Mouse (Mus musculus): ENCODE results near the gene Ppp2r5d. TPM values are rescaled to one million over a fixed set of nuclear protein-coding genes. Genes with fewer than 3 reads are reported as not detected.
A peak's percentile ranks its signal among the peaks of the same experiment; 100 is the strongest.

Gene Ppp2r5d
- total RNA-seq, 2 experiments from 2014 or later, result 26.9 to 29.1 TPM

DNA sequence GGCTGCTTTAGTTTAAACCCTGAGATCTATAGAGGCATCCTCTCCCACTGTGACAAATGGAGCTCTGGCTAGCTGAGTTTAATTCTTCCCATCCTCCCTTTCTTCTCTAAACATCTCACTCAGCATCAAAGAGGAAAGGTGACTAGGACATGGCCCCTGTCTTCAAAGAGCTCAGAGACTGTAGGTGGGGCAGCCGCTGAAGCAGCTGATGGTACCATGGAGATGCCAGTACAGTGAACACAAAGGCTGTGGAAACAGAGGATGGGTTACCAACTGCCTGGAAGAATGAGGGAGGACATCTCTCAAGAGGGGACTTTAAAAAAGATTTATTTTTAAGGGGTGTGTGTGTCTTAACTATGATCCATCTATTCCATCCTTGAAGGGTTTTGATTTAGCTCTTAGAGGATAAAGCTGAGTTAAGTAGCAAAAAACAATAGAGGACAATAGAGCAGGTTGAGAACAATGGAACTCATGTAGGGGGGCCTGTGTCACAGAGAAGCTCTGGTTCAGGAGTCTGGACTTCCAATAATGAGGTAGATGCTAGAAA, 10.3 kb downstream of the Ppp2r5d start:
- intact Hi-C loops (cut with DNase I; ENCODE audit: low total_unique reads), result no loop called here
- DNase-seq, result no peak

DNA sequence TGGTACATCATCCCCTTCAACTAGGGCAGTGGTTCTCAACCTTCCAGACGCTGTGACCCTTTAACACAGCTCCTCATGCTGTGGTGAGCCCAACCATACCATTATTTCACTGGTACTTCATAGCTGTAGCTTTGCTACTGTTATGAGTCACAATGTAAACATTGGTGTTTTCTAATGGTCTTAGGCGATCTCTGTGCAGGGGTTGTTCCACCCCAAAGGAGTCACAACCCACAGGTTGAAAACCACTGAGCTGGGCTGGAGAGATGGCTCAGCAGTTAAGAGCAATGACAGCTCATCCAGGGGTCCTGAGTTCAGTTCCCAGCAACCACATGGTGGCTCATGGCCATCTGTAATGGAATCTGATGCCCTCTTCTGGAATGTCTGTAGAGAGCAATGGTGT, 13.5 kb downstream of the Ppp2r5d start:
- no peak for DNase-seq

DNA sequence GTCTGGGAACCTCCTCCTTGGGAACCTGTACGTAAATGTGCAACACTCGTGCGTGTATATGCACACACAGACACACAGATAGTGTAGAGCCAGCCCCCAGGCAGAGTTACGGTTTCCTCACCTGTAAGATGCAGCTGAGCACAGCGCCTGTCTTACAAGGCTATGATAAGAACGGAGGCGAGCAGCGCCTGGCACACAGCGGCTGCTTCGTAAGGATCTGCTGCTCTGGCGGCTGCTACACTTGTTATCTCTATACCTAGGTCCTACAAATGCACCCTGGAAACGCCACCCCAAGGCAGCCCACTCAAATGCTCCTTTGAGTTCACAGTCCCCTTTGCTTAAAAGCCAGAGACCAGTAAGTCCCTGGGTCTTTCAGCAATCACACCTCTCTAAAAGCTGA, 14.2 kb downstream of the Ppp2r5d start:
- intact Hi-C loops (cut with DNase I; ENCODE audit: low total_unique reads), result no loop called here
- DNase-seq, result no peak

More for the DNA sequence above, 13.5 kb downstream of the Ppp2r5d start:
- intact Hi-C loops (cut with DNase I; ENCODE audit: low total_unique reads), result no loop called here

DNA sequence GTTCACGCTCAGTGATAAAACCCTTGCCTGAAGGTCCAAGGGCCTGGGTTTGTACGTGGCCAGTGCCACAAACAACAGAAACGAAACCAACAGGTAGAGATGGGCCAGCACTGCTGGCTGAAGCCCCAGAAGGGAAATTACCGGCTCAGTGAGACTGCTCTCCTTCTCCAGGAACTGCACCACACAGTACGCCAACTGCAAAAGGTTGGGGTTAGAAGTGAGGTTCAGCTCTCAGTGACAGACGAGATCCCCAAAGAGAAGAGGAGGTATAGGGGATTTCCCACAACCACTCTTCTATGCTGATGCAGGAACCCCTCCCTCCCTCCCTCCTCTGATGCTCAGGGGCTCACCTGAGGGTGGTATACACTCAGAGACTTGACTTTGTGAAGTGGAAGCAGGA, 19.0 kb downstream of the Ppp2r5d start:
- intact Hi-C loops (cut with DNase I; ENCODE audit: low total_unique reads), result no loop called here
- DNase-seq, result no peak

DNA sequence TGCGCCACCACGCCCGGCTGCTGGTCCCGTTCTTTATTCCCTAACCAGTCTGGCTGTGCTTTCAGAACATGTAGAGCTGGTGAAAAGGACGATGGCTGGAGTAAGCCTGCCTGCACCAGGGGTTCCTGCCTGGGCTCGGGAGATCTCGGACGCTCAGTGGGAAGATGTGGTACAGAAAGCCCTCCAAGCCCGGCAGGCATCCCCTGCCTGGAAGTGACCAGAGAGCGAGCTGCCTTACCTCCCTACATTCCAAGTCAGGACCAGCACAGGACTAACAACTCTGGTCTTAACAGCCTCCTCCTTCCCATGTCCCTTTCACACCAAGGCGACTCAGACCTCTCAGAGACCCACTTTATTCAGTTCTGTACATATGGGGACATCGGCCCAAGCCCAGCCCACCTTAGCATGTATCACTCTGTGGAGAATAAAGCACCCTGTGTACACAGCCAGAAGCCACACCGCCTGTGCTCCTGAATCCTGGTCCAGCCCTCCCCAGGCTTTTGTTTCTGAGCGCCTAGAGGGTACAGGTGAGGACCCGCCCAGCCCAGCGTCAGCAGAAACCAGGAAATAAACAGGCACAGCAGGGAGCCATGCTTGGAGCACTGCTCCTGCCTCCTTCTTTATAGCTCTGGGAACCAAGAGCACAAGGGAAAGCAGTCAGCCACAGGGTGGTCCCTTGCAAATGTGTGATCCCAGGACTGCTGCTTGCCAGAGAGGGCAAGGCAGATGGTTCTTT, 22.1 kb downstream of the Ppp2r5d start:
- DNase-seq, result no peak
- intact Hi-C loops (cut with DNase I; ENCODE audit: low total_unique reads), result no loop called here

DNA sequence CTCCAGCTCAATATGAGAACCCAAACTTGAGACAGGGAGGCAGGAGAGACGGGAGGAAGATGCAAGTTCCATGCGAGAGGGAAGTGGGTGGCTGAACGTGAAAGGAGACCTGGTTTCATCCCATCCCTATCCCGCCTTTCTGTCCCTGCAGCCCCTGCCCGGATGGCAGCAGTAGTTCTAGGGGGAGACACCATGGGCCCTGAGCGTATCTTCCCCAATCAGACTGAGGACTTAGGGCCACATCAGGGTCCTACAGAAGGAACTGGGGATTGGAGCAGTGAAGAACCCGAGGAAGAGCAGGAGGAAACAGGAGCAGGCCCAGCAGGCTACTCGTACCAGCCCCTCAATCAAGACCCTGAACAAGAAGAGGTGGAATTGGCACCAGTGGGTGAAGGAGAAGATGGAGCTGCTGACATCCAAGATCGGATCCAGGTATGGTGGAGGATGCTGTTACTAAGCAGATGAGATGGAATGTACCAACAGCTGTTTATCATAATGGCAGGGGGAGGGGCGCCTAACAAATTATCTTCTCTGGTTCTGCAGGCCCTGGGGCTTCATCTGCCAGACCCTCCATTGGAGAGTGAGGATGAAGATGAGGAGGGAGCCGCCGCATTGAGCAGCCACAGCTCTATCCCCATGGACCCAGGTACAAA, 23.3 kb downstream of the Ppp2r5d start:
- intact Hi-C loops (cut with DNase I; ENCODE audit: low total_unique reads), result no loop called here
- DNase-seq, result no peak

DNA sequence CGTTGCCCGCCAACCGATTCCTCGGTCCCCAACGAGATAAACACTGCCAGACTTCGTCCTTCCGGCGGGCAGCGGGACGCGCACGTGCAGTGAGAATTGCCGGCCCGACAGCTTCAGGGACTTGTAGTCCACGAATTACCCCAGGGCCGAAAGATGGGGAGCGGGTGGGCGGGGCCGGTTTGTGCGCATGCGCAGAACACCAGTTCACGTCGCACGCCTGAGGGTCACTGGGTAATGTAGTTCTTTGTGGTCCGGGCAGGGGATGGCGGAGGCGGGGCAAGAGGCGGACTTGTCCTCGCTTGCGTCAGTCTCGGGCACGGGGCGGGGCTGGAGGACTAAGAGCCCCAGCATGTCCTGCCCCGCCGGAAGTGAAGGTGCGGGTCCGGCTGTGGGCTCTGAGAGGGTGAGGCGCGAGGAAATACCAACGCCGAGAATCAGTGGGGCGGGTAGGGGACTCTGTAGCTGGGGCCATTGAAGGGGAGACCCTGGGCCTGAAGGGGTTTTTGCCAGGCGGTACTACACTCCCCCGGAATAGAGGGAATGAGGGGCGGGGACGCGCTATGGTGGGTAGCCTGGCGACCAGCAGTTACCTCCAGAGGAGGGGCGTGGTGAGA, 24.0 kb downstream of the Ppp2r5d start, which contains the start of gene Klhdc3:
Gene Klhdc3, minus strand, starts transcription at position 155 of the 614 bp plus-strand sequence.
- intact Hi-C loops (cut with DNase I; ENCODE audit: low total_unique reads), result no loop called here
- DNase-seq, result peak; percentile 99

DNA sequence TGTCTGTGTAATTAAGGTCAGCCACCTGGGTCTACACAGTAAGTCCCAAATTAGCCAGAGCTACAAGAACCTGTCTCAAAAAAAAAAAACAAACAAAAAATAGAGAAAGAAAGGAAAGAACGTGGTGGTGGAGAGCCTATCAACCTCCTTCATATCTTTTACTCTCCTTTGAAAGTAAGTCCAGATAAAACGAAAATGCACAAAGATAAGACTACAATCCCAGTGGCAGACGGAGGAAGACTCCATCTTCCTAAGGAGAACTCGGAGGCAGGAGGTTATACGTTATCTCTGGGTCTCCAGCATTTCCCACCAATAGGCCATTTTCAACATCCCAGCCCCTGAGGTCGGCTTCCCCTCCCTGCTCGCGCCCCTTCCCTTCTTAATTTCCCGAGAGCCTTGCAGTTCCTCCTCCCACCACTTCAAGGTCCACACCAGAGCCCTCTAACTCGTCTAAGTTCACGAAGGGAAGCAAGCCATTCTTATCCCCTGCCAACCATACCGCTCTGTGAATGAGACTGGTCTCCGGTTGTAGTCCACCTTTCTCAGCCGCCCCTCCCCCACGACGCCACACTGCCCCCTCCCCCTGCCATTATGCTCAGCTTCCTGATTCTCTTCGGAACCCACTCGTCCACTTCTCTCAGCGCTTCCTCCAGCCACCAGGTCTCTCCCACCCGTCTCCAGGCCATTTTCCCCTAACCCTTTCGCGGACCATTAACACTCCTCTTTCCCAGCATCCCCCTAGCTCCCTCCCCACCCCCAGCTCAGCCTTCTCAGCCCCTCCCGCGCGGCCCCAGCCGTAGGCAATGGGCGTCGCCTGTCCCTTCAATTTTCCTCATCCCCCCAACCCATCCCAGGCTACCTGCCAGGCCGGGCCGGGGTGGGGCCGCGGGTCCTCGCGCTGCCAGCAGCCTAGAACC, 24.8 kb downstream of the Ppp2r5d start:
- intact Hi-C loops (cut with DNase I; ENCODE audit: low total_unique reads), result no loop called here
- DNase-seq, result peak; percentile 61

DNA sequence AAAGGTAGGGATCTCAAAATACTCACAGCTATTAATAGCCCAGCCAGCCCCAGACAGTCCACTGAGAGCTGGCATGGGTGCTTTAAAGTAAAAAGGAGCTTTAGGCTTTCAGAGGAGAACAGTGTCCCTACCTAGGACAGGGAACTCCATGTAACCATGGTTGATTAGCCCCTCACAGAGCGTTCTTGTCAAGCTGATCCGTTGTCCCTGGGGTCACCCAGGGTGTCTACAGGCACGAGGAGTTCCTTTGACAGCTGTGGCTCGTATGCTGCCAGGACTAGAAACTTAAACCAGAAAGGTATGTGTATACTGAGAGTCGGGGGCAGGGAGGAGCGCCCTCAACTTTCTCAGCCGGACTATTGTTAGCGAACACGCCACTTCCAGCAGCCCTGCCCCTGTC, 26.0 kb downstream of the Ppp2r5d start:
- intact Hi-C loops (cut with DNase I; ENCODE audit: low total_unique reads), result no loop called here
- peak; percentile 42 for DNase-seq

DNA sequence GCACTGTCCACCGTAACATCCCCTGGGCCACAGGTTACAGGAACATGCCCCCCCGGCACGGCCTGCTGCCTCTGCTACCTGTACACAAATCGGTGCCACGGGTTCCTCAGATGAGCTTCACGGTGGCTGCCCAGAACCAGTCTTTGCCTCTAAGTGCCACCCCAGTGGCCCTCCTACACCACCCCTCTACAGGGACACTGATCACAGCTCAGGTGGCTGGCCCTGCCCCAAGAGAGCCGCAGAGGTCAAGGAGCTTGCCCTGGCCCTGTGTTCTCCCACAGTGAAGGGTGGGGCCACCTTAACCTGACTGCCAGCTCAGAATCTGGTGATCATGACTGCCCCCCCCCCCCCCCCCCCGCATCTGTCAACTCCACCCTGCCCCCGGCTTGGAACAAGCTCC, 26.5 kb downstream of the Ppp2r5d start, which contains the start of gene Mea1:
Gene Mea1, plus strand, starts transcription at position 378 of the 400 bp plus-strand sequence.
- intact Hi-C loops (cut with DNase I; ENCODE audit: low total_unique reads), result no loop called here
- peak; percentile 71 for DNase-seq

DNA sequence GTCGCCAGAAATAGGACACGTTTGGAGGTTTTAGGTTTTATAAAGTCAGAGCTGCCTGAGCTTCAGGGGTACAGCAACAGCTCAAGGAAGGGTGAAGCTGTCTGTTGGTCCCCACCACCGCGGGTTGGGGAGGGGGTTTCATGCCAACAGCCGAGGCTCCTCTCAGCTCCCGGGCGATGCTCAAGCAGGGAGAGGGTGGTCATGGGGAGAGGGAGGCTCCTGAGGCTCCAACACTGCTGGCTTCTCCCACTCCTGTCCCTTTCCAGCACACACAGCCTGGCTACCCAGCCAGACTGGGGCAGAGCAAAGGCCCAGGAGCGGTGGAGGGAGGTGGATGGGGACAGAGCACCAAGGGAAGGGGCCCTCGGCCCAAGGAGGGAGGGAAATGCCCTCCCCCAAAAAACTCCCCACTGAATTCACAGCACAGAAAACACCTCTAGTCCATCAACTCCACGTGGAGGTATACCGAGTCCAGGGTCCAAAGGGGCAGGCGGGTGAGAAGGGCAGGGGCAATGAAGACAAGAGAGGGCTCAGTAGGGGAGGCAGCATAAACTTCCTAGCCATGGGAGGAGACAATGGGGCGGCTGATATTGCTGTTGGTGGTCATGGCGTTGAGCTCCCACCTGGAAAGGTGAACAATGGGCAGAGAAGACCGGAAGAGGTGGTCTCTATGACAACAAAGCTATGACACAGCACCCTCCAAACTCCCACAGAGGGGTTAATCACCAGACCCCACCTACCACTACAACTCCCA, 30.2 kb downstream of the Ppp2r5d start:
- intact Hi-C loops (cut with DNase I; ENCODE audit: low total_unique reads), result no loop called here
- DNase-seq, result no peak

DNA sequence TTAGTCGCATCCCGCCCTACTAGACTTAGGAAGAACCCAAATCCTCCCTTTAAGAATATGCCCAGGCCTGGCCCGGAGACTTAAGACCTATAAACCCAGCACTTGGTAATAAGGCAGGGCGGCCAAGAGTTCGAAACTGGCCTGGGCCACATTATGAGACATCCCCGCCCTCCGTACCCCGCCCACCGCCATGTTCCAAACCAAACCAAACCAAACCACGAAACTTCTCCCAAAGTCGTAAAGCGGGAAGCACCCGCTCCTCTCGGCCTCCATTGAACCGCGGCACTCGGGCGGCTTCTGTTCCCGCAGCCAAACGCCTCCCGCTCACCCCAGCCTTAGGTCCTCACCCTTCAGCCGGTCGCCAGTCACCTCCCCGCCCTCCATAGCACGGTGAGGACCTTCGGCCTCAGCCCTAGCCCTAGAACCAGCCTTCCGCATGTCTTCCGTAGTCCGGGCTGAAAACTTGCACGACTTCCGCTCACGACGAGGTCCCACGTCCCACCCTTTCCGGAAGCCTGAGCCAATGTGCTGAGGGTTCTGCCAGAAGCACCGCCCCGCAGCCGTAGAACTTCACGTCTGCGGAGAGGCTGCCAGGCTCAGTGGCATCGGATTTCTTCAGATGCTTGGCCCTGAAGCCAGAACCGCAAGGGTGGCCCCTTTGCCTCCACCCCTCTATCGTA, 30.9 kb downstream of the Ppp2r5d start, which contains the start of gene Rrp36:
Gene Rrp36, minus strand, starts transcription at position 503 of the 680 bp plus-strand sequence.
- intact Hi-C loops (cut with DNase I; ENCODE audit: low total_unique reads), result no loop called here
- DNase-seq, result peak; percentile 93

DNA sequence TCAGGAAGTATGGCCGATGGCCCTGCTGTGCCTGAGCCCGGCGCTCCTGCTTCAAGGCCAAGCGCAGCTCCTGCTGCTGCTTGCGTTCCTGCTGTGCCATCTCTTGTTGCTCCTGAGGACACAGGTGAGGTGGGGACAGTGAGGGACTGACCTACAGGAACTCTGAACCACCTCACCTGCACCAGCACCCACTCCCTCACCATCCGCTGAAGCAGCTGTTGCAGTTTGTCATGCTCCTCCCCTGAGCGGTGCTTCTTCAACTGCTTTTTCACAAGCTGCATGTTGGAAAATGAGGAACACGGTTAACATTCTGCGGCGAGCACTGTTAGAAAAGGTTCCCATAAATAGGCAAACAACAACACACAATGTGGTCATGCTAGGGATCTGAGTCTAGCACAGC, 35.0 kb downstream of the Ppp2r5d start:
- DNase-seq, result no peak
- intact Hi-C loops (cut with DNase I; ENCODE audit: low total_unique reads), result no loop called here

DNA sequence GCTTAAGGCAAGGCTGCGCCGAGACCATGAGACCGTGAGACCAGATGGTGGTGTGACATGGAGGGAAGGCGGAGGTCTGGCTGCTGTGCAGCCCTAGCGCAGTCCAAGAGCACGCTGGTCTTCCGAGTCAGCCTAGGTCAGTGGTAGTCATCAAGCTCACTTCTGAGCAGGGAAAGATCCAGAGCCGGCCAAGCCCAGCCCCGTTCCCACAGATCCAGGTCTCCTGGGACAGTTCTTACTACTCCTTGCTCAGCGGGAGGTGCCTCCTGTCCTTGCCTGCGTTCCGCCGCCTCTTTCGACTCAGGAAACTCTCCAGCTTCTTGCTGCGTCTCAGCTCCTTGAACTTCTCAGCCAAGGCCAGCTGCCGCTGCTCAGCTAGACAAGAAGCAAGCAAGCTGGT, 37.2 kb downstream of the Ppp2r5d start:
- intact Hi-C loops (cut with DNase I; ENCODE audit: low total_unique reads), result no loop called here
- no peak for DNase-seq

DNA sequence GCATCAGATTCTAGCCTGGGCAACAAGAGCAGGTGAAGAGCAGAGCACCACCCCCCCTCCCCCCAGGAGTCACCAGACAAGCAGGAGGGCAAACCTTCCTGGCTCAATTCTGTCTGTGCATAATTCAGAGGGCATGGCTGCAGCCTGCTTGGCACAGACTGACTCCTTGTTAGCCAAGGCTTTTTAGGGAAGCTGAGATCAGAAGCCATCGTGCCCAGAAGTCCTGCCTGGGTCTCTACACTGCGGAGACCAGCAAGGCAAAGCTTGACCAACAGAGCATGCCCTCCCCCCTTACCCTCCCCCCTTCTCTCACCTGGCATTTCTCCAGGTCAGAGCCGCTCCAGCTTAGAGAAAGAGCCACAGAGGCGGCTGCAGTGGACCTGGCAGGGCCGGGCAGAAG, 42.2 kb downstream of the Ppp2r5d start:
- peak; percentile 53 for DNase-seq
- intact Hi-C loops (cut with DNase I; ENCODE audit: low total_unique reads), result no loop called here

DNA sequence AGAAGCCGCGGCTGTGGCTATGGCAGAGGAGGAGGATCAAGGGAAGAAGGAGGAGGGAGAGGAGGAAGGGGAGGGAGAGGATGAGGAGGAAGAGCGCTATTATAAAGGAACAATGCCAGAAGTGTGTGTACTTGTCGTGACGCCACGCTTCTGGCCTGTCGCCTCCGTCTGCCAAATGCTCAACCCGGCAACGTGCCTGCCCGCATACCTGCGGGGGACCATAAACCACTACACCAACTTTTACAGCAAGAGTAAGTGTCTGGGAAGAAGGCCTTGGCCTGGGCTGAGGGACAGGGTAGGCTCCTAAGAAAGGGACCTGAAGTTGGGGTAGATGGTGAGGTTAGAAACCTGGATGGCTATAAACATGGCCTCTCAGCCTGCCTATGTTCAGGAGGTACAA, 42.9 kb downstream of the Ppp2r5d start:
- no peak for DNase-seq
- intact Hi-C loops (cut with DNase I; ENCODE audit: low total_unique reads), result no loop called here

DNA sequence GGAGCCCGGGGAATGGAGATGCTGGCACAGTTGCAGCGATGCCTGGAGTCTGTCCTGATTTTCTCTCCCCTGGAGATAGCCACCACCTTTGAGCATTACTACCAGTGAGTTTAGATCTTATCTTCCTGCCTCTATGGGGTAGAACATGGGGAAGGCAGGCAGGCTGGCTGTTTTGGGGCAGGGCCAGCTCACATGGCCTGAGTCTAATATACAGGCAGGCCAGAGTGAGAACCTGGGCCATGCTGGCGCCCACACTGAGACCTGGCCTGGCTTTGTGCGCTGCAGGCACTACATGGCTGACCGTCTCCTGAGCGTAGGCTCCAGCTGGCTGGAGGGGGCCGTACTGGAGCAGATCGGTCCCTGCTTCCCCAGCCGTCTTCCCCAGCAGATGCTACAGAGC, 43.6 kb downstream of the Ppp2r5d start:
- intact Hi-C loops (cut with DNase I; ENCODE audit: low total_unique reads), result no loop called here
- no peak for DNase-seq

DNA sequence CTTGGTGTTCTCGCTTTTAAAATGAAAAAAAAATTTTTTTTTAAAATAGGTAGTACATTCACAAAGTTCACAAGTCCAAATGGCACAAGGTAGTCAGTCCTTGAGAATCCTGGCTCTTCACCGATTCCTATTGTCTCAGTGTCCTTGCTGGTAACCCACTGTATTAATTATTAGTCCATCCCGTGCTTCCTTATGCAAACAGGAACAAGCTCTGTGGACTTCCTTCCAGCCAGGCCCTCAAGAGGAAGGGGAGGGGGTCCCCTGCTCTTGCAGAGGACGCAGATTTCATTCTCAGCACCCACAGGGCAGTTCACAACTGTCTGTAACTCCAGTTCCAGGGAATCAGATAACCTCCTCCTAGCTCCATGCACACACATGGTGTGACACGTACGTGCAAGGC, 48.9 kb downstream of the Ppp2r5d start:
- no peak for DNase-seq
- intact Hi-C loops (cut with DNase I; ENCODE audit: low total_unique reads), result no loop called here
